Comparison of ENCODE assay signal across 8 mouse cellular contexts in the genomic region with DNA sequence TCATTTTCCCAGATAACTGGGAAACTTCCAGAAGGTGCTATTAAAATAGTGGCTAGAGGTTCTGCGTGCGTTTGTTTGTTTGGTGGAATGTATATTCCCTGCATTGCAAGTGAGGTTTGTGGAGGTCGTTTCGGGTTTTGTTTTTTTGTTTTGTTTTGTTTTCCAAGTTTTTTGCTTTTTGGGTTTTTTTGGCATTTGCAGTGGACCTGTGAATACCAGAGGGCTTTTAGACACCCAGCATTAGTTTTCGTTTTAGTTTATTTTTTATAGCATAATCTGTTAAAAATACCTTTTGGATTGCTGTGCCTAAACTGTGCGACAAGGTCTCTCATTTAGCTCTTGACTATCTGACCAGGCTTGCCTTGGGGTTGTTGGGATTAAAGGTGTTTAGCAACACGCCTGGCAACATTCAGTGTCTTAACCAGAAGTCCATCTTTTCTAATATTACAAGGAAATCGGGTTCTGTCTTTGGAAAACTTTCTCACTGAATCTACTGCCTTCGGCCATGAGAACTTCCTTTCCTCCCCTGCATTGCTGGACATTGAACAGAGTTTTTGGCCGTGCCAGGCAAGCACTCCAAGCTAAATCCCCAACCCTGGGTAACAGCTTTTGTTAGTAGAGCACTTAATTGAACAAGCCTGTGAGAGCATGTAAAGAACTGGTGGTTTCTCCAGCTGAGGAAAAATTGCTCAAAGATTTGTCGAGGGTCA. TPM values are rescaled to one million over a fixed set of nuclear protein-coding genes. Genes with fewer than 3 reads are reported as not detected.
DNase-seq lines count a peak whose midpoint lies in the region; ATAC-seq and TF ChIP-seq lines count a peak whose summit lies in the region.

No protein-coding gene starts in this region.

- no peak overlapping the region; the same call in 1 of the 2 replicates for H3K9ac ChIP-seq in lung, postnatal 0 days (replicated peaks; ENCODE audit: low read depth)
- peak overlapping the region; percentile 96 for H3K9ac ChIP-seq in forebrain, embryonic 11.5 days (ENCODE audit: low read length)
- H3K9ac ChIP-seq in limb, embryonic 15.5 days: peak overlapping the region; percentile 96
- peak overlapping the region; percentile 99 for H3K9ac ChIP-seq in stomach, embryonic 15.5 days

- H3K4me2 ChIP-seq in lung, postnatal 0 days (replicated peaks; ENCODE audit: low read depth, low read length): peak overlapping the region; percentile 93
- H3K4me2 ChIP-seq in forebrain, embryonic 11.5 days (ENCODE audit: low read depth, low read length, severe bottlenecking): peak overlapping the region; percentile 90
- peak overlapping the region; percentile 81 for H3K4me2 ChIP-seq in limb, embryonic 15.5 days
- peak overlapping the region; percentile 75 for H3K4me2 ChIP-seq in stomach, embryonic 15.5 days

- no peaks in the 10 kb centered on the region for H3K27me3 ChIP-seq in lung, postnatal 0 days (replicated peaks; ENCODE audit: insufficient read depth, low read length)
- no peaks in the 10 kb centered on the region for H3K27me3 ChIP-seq in forebrain, embryonic 11.5 days (ENCODE audit: control insufficient read depth, insufficient read depth, low read length)
- no peaks in the 10 kb centered on the region for H3K27me3 ChIP-seq in limb, embryonic 15.5 days
- H3K27me3 ChIP-seq in stomach, embryonic 15.5 days (replicated peaks): no peaks in the 10 kb centered on the region

- peak overlapping the region; percentile 97 for H3K4me3 ChIP-seq in lung, postnatal 0 days (ENCODE audit: low read depth, low read length)
- H3K4me3 ChIP-seq in forebrain, embryonic 11.5 days (ENCODE audit: low read depth, low read length): peak overlapping the region; percentile 93
- peak overlapping the region; percentile 98 for H3K4me3 ChIP-seq in limb, embryonic 15.5 days
- peak overlapping the region; percentile 100 for H3K4me3 ChIP-seq in stomach, embryonic 15.5 days (replicated peaks)

- TF ChIP-seq CTCF in lung, postnatal 0 days (IDR thresholded peaks at IDR 0.05): no peak

- TF ChIP-seq EP300 in lung, postnatal 0 days (IDR thresholded peaks at IDR 0.05): no peak

- H3K36me3 ChIP-seq in lung, postnatal 0 days (ENCODE audit: insufficient read depth, low read length): no peaks in the 10 kb centered on the region
- H3K36me3 ChIP-seq in forebrain, embryonic 11.5 days (ENCODE audit: control insufficient read depth, insufficient read depth, low read length): no peaks in the 10 kb centered on the region
- 0 out of 2 replicates have a peak, but pooled peaks cover 5% of the 10 kb centered on the region for H3K36me3 ChIP-seq in limb, embryonic 15.5 days
- H3K36me3 ChIP-seq in stomach, embryonic 15.5 days: no peaks in the 10 kb centered on the region

- H3K4me1 ChIP-seq in lung, postnatal 0 days (ENCODE audit: insufficient read depth, low read depth, low read length): peaks cover 9% of the 10 kb centered on the region; the same call in 1 of the 2 replicates
- peaks cover 4% of the 10 kb centered on the region; the same call in 1 of the 2 replicates for H3K4me1 ChIP-seq in forebrain, embryonic 11.5 days (replicated peaks; ENCODE audit: control insufficient read depth, insufficient read depth, low read length)
- H3K4me1 ChIP-seq in limb, embryonic 15.5 days: peaks cover 22% of the 10 kb centered on the region
- H3K4me1 ChIP-seq in stomach, embryonic 15.5 days: 0 out of 2 replicates have a peak, but pooled peaks cover 6% of the 10 kb centered on the region

- WGBS in lung, postnatal 0 days: 4% methylated on average over 11 of the region's 11 CpGs
- 14% methylated on average over 11 of the region's 11 CpGs for WGBS in forebrain, embryonic 11.5 days
- 8% methylated on average over 11 of the region's 11 CpGs for WGBS in limb, embryonic 15.5 days
- 7% methylated on average over 11 of the region's 11 CpGs for WGBS in stomach, embryonic 15.5 days

- 0 out of 2 replicates have a peak overlapping the region, but pooled peaks have one; percentile 95 for H3K27ac ChIP-seq in lung, postnatal 0 days (ENCODE audit: low read length)
- H3K27ac ChIP-seq in forebrain, embryonic 11.5 days (ENCODE audit: low read depth, low read length): no peak overlapping the region
- H3K27ac ChIP-seq in limb, embryonic 15.5 days: peak overlapping the region; percentile 97
- peak overlapping the region; percentile 97; the same call in 1 of the 2 replicates for H3K27ac ChIP-seq in stomach, embryonic 15.5 days

- DNase-seq in lung, postnatal 0 days (ENCODE audit: low spot score): peak; percentile 57
- no peak for DNase-seq in lung, postnatal 14 days
- no peak for DNase-seq in forebrain, embryonic 11.5 days (ENCODE audit: low spot score)
- no peak for DNase-seq in adrenal gland, postnatal 10 days
- DNase-seq in spleen, postnatal 36 days (ENCODE audit: low spot score in 2 of 2): no peak
- no peak for DNase-seq in urinary bladder, postnatal 10 days (ENCODE audit: low spot score)

- no peak for ATAC-seq in lung, postnatal 0 days
- no peak for ATAC-seq in forebrain, embryonic 11.5 days (replicated peaks; ENCODE audit: low FRiP score)
- no peak for ATAC-seq in limb, embryonic 15.5 days (ENCODE audit: insufficient number of reproducible peaks, low FRiP score, low TSS enrichment, low read depth)
- no peak for ATAC-seq in stomach, embryonic 15.5 days (ENCODE audit: insufficient read depth, low FRiP score, low read depth)

- no peaks in the 10 kb centered on the region for H3K9me3 ChIP-seq in lung, postnatal 0 days (ENCODE audit: low read length)
- H3K9me3 ChIP-seq in forebrain, embryonic 11.5 days (ENCODE audit: control insufficient read depth, low read length): no peaks in the 10 kb centered on the region
- H3K9me3 ChIP-seq in limb, embryonic 15.5 days: no peaks in the 10 kb centered on the region
- no peaks in the 10 kb centered on the region for H3K9me3 ChIP-seq in stomach, embryonic 15.5 days

RNA-seq across cellular contexts. Expression of a gene that starts 1.5 kb away (rescaled TPM):
- 54.0 and 61.8 TPM in 2 replicates for polyA plus RNA-seq in lung, postnatal 0 days (2015; fragmentation: Nextera tagmentation; extraction: Ambion mirVana)
- 122 and 129 TPM in 2 replicates for polyA plus RNA-seq in forebrain, embryonic 11.5 days (2014; fragmentation: Nextera tagmentation; extraction: Ambion mirVana)
- 103 and 111 TPM in 2 replicates for polyA plus RNA-seq in limb, embryonic 15.5 days (2015; fragmentation: Nextera tagmentation; extraction: Ambion mirVana)
- 107 and 116 TPM in 2 replicates for polyA plus RNA-seq in stomach, embryonic 15.5 days (2015; fragmentation: Nextera tagmentation; extraction: Ambion mirVana)
- 100 to 1,000 TPM; 248 to 266 TPM for total RNA-seq in adrenal gland, postnatal 10 days (2021)

RNA-seq across cellular contexts. Expression of a gene that starts 25.2 kb away (rescaled TPM):
- polyA plus RNA-seq in lung, postnatal 0 days (2015; fragmentation: Nextera tagmentation; extraction: Ambion mirVana): 48.7 and 51.6 TPM in 2 replicates
- polyA plus RNA-seq in forebrain, embryonic 11.5 days (2014; fragmentation: Nextera tagmentation; extraction: Ambion mirVana): 8.8 and 10.5 TPM in 2 replicates
- polyA plus RNA-seq in limb, embryonic 15.5 days (2015; fragmentation: Nextera tagmentation; extraction: Ambion mirVana): 47.5 and 48.6 TPM in 2 replicates
- 34.6 and 34.7 TPM in 2 replicates for polyA plus RNA-seq in stomach, embryonic 15.5 days (2015; fragmentation: Nextera tagmentation; extraction: Ambion mirVana)
- 10 to 100 TPM; 64.5 to 84.6 TPM for total RNA-seq in adrenal gland, postnatal 10 days (2021)

RNA-seq across cellular contexts. Expression of a gene that starts 47.1 kb away (rescaled TPM):
- 235 and 248 TPM in 2 replicates for polyA plus RNA-seq in lung, postnatal 0 days (2015; fragmentation: Nextera tagmentation; extraction: Ambion mirVana)
- polyA plus RNA-seq in forebrain, embryonic 11.5 days (2014; fragmentation: Nextera tagmentation; extraction: Ambion mirVana): 12.0 and 13.6 TPM in 2 replicates
- polyA plus RNA-seq in limb, embryonic 15.5 days (2015; fragmentation: Nextera tagmentation; extraction: Ambion mirVana): 39.0 and 44.4 TPM in 2 replicates
- polyA plus RNA-seq in stomach, embryonic 15.5 days (2015; fragmentation: Nextera tagmentation; extraction: Ambion mirVana): 448 and 512 TPM in 2 replicates
- 10 to 100 TPM; 15.9 to 28.3 TPM for total RNA-seq in adrenal gland, postnatal 10 days (2021)
